ENCODE assay signal across 42 mouse cellular contexts in genomic region chr6:23257981-23258380, GRCm38 (mm10). TPM values are rescaled to one million over a fixed set of nuclear protein-coding genes. Genes with fewer than 3 reads are reported as not detected.
"Had no signal": no experiment of that assay in that cellular context is flagged by ENCODE, and none has a peak within 500 bp of the region (broad histone marks: within the 10 kb centered on the region; RNA-seq: fewer than 3 reads in every experiment).

No protein-coding gene starts in this region.

- DNase-seq: heart, postnatal 10 days; heart, postnatal 14 days; heart, postnatal 36 days; heart, postnatal 4 days; kidney, adult 11 months; kidney, adult 18-20 months; kidney, adult 2 months; kidney, adult 8-10 months; kidney, adult 9 months; kidney, postnatal 10 days; kidney, postnatal 14 days; kidney, postnatal 25 days; kidney, postnatal 36 days; kidney, postnatal 4 days; layer of hippocampus, adult 9-11 months; layer of hippocampus, postnatal 36 days had no signal

- H3K4me3 ChIP-seq: heart, embryonic 12.5 days; heart, embryonic 13.5 days; heart, embryonic 15.5 days; hindbrain, embryonic 10.5 days; hindbrain, embryonic 12.5 days; hindbrain, embryonic 13.5 days; hindbrain, embryonic 15.5 days; intestine, embryonic 15.5 days; kidney, embryonic 15.5 days; layer of hippocampus, adult 2 months; left cerebral cortex, adult 2 months had no signal

- H3K9ac ChIP-seq: heart, embryonic 12.5 days; heart, embryonic 13.5 days; heart, embryonic 15.5 days; hindbrain, embryonic 12.5 days; hindbrain, embryonic 13.5 days; hindbrain, embryonic 14.5 days; hindbrain, embryonic 15.5 days; intestine, embryonic 15.5 days; kidney, embryonic 15.5 days had no signal

- H3K9me3 ChIP-seq: heart, embryonic 12.5 days; heart, embryonic 13.5 days; heart, embryonic 15.5 days; hindbrain, embryonic 10.5 days; hindbrain, embryonic 12.5 days; hindbrain, embryonic 13.5 days; hindbrain, embryonic 15.5 days; intestine, embryonic 15.5 days; kidney, embryonic 15.5 days had no signal

- H3K4me2 ChIP-seq: heart, embryonic 11.5 days; heart, embryonic 12.5 days; heart, embryonic 13.5 days; heart, embryonic 15.5 days; hindbrain, embryonic 12.5 days; hindbrain, embryonic 13.5 days; hindbrain, embryonic 14.5 days; hindbrain, embryonic 15.5 days; intestine, embryonic 15.5 days; kidney, embryonic 15.5 days had no signal

- H3K36me3 ChIP-seq: heart, embryonic 12.5 days; heart, embryonic 13.5 days; heart, embryonic 15.5 days; hindbrain, embryonic 10.5 days; hindbrain, embryonic 12.5 days; hindbrain, embryonic 13.5 days; hindbrain, embryonic 15.5 days; intestine, embryonic 15.5 days; kidney, embryonic 15.5 days had no signal

- H3K27ac ChIP-seq: heart, embryonic 13.5 days; heart, embryonic 15.5 days; hindbrain, embryonic 10.5 days; hindbrain, embryonic 12.5 days; hindbrain, embryonic 13.5 days; hindbrain, embryonic 14.5 days; hindbrain, embryonic 15.5 days; hindbrain, postnatal 0 days; intestine, embryonic 15.5 days; kidney, embryonic 15.5 days; kidney, postnatal 0 days; layer of hippocampus, adult 2 months; left cerebral cortex, adult 2 months had no signal

- ATAC-seq: hindbrain, embryonic 16.5 days; hindbrain, postnatal 0 days; inflammation-experienced regulatory T-cells, adult 6 months; intestine, embryonic 15.5 days; intestine, embryonic 16.5 days; intestine, postnatal 0 days had no signal

- H3K4me1 ChIP-seq: intestine, embryonic 15.5 days had no signal

RNA-seq across cellular contexts. Expression of gene Fezf1, which starts 9.8 kb away (rescaled TPM):
- polyA plus RNA-seq: heart, embryonic 11.5 days; heart, embryonic 12.5 days; heart, embryonic 13.5 days; heart, embryonic 14.5 days; heart, embryonic 15.5 days; heart, embryonic 16.5 days; heart, postnatal 0 days; hindbrain, embryonic 11.5 days; hindbrain, embryonic 14.5 days; hindbrain, embryonic 15.5 days; hindbrain, embryonic 16.5 days; hindbrain, postnatal 0 days; inflammation-experienced regulatory T-cells, adult 6 months; intestine, embryonic 14.5 days; intestine, embryonic 15.5 days; intestine, embryonic 16.5 days; intestine, postnatal 0 days; kidney, adult 2 months; kidney, embryonic 14.5 days; kidney, embryonic 15.5 days; kidney, embryonic 16.5 days; kidney, postnatal 0 days had no signal
